Mouse (Mus musculus) kidney, postnatal 0 days (tissue): ENCODE measurements around the gene Amz1. TPM values are rescaled to one million over a fixed set of nuclear protein-coding genes. Genes with fewer than 3 reads are reported as not detected.
A peak's percentile ranks its signal among the peaks of the same experiment; 100 is the strongest.

Experiments
- ATAC-seq: fragments of 200-750 bp; cut with Nextera tagmentation; replicated peaks from 2 replicates; pipeline ENCODE4 v1.8.0; 2017; ENCODE audit warnings: low read depth, moderate number of reproducible peaks, moderate TSS enrichment, moderate library complexity; ENCODE audit not compliant: low FRiP score
- DNase-seq: peaks from one replicate; pipeline ENCODE4 v3.0.0-alpha.2; 2016; ENCODE audit warnings: low spot score
- H3K27ac ChIP-seq: fragments of 300-500 bp; sonication (generic); 2 replicates; pipeline ENCODE4 v1.5.1; 2014; ENCODE audit warnings: mild to moderate bottlenecking
- H3K27me3 ChIP-seq: fragments of 300-500 bp; sonication (generic); 2 replicates; pipeline ENCODE4 v1.6.1; 2014; ENCODE audit warnings: low read length, mixed read lengths; ENCODE audit not compliant: insufficient read depth
- H3K36me3 ChIP-seq: fragments of 300-500 bp; sonication (generic); 2 replicates; pipeline ENCODE4 v1.6.1; 2014; ENCODE audit warnings: low read length, mixed read lengths; ENCODE audit not compliant: insufficient read depth
- H3K4me1 ChIP-seq: fragments of 300-500 bp; sonication (generic); replicated peaks from 2 replicates; pipeline ENCODE4 v1.6.1; 2014; ENCODE audit warnings: antibody characterized with exemption, low read length, mixed read lengths; ENCODE audit not compliant: insufficient read depth
- H3K4me2 ChIP-seq: fragments of 300-500 bp; sonication (generic); 2 replicates; pipeline ENCODE4 v1.6.1; 2014; ENCODE audit warnings: mild to moderate bottlenecking, low read length, moderate library complexity, mixed read lengths
- H3K4me3 ChIP-seq: fragments of 300-500 bp; sonication (generic); replicated peaks from 2 replicates; pipeline ENCODE4 v1.5.1; 2014; ENCODE audit warnings: low read depth, low read length
- H3K9ac ChIP-seq: fragments of 300-500 bp; sonication (generic); 2 replicates; pipeline ENCODE4 v1.6.1; 2014; ENCODE audit warnings: low read depth, low read length
- H3K9me3 ChIP-seq: fragments of 300-500 bp; sonication (generic); replicated peaks from 2 replicates; pipeline ENCODE4 v1.6.1; 2016; ENCODE audit warnings: low read length, inconsistent platforms, mixed read lengths
- CTCF ChIP-seq: IDR thresholded peaks from 2 replicates; pipeline ENCODE4 v1.5.1; 2016; ENCODE audit warnings: antibody characterized with exemption, low read depth, mild to moderate bottlenecking, moderate library complexity
- WGBS: fragments of 180-500 bp; shearing (Covaris S2); extraction: QIAGEN DNeasy Blood & Tissue Kit; methylation state at CpG from one replicate; pipeline ENCODE4 v1.1.7; 2014; 5-methylcytosine and 5-hydroxymethylcytosine counted together
- polyA plus RNA-seq: library from polyadenylated mRNA; unstranded; fragments of >200 nt; fragmentation: Nextera tagmentation; extraction: Ambion mirVana; gene quantifications from 2 replicates; pipeline ENCODE4 v1.2.1, GENCODE M21; 2015

The Amz1 gene
- polyA plus RNA-seq, 1 experiment from 2014 or later = 1.8 TPM

- Histone ChIP-seq H3K27ac (no peak overlapping the region), H3K4me2 (no peak overlapping the region), H3K9me3 (no peaks in the 10 kb centered on the region), H3K9ac (no peak overlapping the region), H3K36me3 (peaks cover 34% of the 10 kb centered on the region; the same call in 1 of the 2 replicates), H3K4me1 (no peaks in the 10 kb centered on the region), H3K4me3 (no peak overlapping the region), H3K27me3 (no peaks in the 10 kb centered on the region)
- WGBS = 62% methylated on average over 16 of the region's 16 CpGs
- DNase-seq (peak; percentile 72), ATAC-seq (no peak)
- peak; percentile 77 for TF ChIP-seq CTCF
Observed at GRCm38 (mm10) chr5:140684343-140685148, 39.4 kb upstream of the Amz1 start.

- ATAC-seq (no peak), DNase-seq (peak; percentile 19)
- H3K36me3 ChIP-seq = peaks cover 49% of the 10 kb centered on the region; the same call in 1 of the 2 replicates
- H3K4me2 ChIP-seq = no peak overlapping the region
- TF ChIP-seq CTCF = no peak
- H3K27ac ChIP-seq = no peak overlapping the region
- H3K4me1 ChIP-seq = no peaks in the 10 kb centered on the region
- no peaks in the 10 kb centered on the region for H3K27me3 ChIP-seq
- no peaks in the 10 kb centered on the region for H3K9me3 ChIP-seq
- H3K9ac ChIP-seq = no peak overlapping the region
- H3K4me3 ChIP-seq = no peak overlapping the region
- 53% methylated on average over 3 of the region's 3 CpGs for WGBS
Observed at GRCm38 (mm10) chr5:140688434-140688833, 35.5 kb upstream of the Amz1 start.

- no peak for TF ChIP-seq CTCF
- no peak overlapping the region for H3K27ac ChIP-seq
- WGBS = 86% methylated on average over 7 of the region's 7 CpGs
- H3K4me2 ChIP-seq = no peak overlapping the region
- peaks cover 1% of the 10 kb centered on the region for H3K4me1 ChIP-seq
- H3K9ac ChIP-seq = no peak overlapping the region
- no peak overlapping the region for H3K4me3 ChIP-seq
- DNase-seq (no peak), ATAC-seq (no peak)
- no peaks in the 10 kb centered on the region for H3K27me3 ChIP-seq
- peaks cover 43% of the 10 kb centered on the region for H3K36me3 ChIP-seq
- no peaks in the 10 kb centered on the region for H3K9me3 ChIP-seq
Observed at GRCm38 (mm10) chr5:140695987-140696386, 27.9 kb upstream of the Amz1 start.

- 64% methylated on average over 9 of the region's 9 CpGs for WGBS
Observed at GRCm38 (mm10) chr5:140699776-140700175, 24.2 kb upstream of the Amz1 start.

GRCm38 (mm10) chr5:140701661-140702060, 22.3 kb upstream of the Amz1 start:
- Histone ChIP-seq H3K9ac (peak overlapping the region; percentile 81), H3K27me3 (no peaks in the 10 kb centered on the region), H3K9me3 (no peaks in the 10 kb centered on the region), H3K4me3 (peak overlapping the region; percentile 85), H3K36me3 (peaks cover 14% of the 10 kb centered on the region; the same call in 1 of the 2 replicates), H3K4me2 (peak overlapping the region; percentile 91), H3K27ac (peak overlapping the region; percentile 88), H3K4me1 (peaks cover 10% of the 10 kb centered on the region)
- under 1% methylated on average over 25 of the region's 25 CpGs for WGBS
- DNase-seq = no peak
- TF ChIP-seq CTCF = no peak
- ATAC-seq = 0 out of 2 replicates have a peak, but pooled peaks have one; percentile 0

More at GRCm38 (mm10) chr5:140699776-140700175, 24.2 kb upstream of the Amz1 start:
- Histone ChIP-seq H3K36me3 (peaks cover 25% of the 10 kb centered on the region), H3K4me1 (peaks cover 10% of the 10 kb centered on the region), H3K9me3 (no peaks in the 10 kb centered on the region), H3K4me3 (no peak overlapping the region), H3K4me2 (no peak overlapping the region), H3K27me3 (no peaks in the 10 kb centered on the region), H3K9ac (no peak overlapping the region), H3K27ac (no peak overlapping the region)
- no peak for TF ChIP-seq CTCF
- DNase-seq = no peak
- no peak for ATAC-seq

- Histone ChIP-seq H3K27ac (peak within 1 kb of the TSS; percentile 88), H3K9ac (peak within 1 kb of the TSS; percentile 81), H3K27me3 (no peaks in the 10 kb centered on the region), H3K9me3 (no peaks in the 10 kb centered on the region), H3K4me2 (peak within 1 kb of the TSS; percentile 91), H3K36me3 (peaks cover 10% of the 10 kb centered on the region; the same call in 1 of the 2 replicates), H3K4me3 (peak within 1 kb of the TSS; percentile 85), H3K4me1 (peaks cover 10% of the 10 kb centered on the region)
- WGBS = under 1% methylated on average over 33 of the region's 33 CpGs
- DNase-seq = peak; percentile 95
- peak; percentile 51 for ATAC-seq
- TF ChIP-seq CTCF = no peak
Observed at GRCm38 (mm10) chr5:140702103-140702513, 21.8 kb upstream of the Amz1 start, which contains the start of gene Iqce. TSS of gene Iqce (minus strand) at chr5:140702378.
